Mouse (Mus musculus): Measurements from ENCODE around the gene Sumo1. TPM values are rescaled to one million over a fixed set of nuclear protein-coding genes. Genes with fewer than 3 reads are reported as not detected.

Gene Sumo1
- polyA plus RNA-seq, 1 experiment, result 140 TPM

GRCm38 (mm10) chr1:59579327-59579726, 91.3 kb downstream of the Sumo1 start:
- H3K4me1 ChIP-seq (ENCODE audit: control insufficient read depth, insufficient read depth, low read length), result no peaks in the 10 kb centered on the region
- WGBS, result 82% methylated on average over 5 of the region's 5 CpGs
- no peak overlapping the region for H3K4me3 ChIP-seq (replicated peaks; ENCODE audit: control insufficient read depth, low read depth, low read length)
- H3K27ac ChIP-seq (ENCODE audit: control insufficient read depth, insufficient read depth, low read depth, low read length, poor library complexity), result no peak overlapping the region
- TF ChIP-seq POLR2A (IDR thresholded peaks at IDR 0.05; ENCODE audit: borderline replicate concordance, control insufficient read depth, low read depth, low read length), result no peak
- TF ChIP-seq CTCF (IDR thresholded peaks at IDR 0.05; ENCODE audit: control insufficient read depth, insufficient read depth, low read length), result no peak

DNA sequence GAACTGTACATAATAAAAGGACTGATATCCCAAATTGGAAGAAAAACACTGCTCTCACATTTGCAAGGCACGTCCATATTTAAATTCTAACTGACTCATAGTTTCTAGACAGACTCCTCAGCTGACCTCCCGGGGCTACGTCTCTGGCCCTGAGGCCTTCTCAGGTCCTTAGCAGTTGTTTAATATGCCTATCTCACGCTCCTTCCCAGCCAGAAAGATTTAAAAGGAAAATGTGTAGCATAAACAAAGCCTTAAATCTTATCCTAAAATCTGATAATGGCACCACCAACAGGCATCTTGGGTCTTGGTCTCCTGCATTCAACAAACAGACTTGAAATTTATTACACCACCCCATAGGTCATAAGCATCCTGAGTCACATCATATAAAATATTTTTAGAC, 91.9 kb downstream of the Sumo1 start:
- Histone ChIP-seq H3K4me3 (replicated peaks; ENCODE audit: control insufficient read depth, low read depth, low read length) (no peak overlapping the region), H3K4me1 (ENCODE audit: control insufficient read depth, insufficient read depth, low read length) (no peaks in the 10 kb centered on the region), H3K27ac (ENCODE audit: control insufficient read depth, insufficient read depth, low read depth, low read length, poor library complexity) (no peak overlapping the region)
- 76% methylated on average over 4 of the region's 4 CpGs for WGBS
- TF ChIP-seq CTCF (IDR thresholded peaks at IDR 0.05; ENCODE audit: control insufficient read depth, insufficient read depth, low read length) (no peak), POLR2A (IDR thresholded peaks at IDR 0.05; ENCODE audit: borderline replicate concordance, control insufficient read depth, low read depth, low read length) (no peak)

- Histone ChIP-seq H3K27ac (ENCODE audit: control insufficient read depth, insufficient read depth, low read depth, low read length, poor library complexity) (no peak overlapping the region), H3K4me1 (ENCODE audit: control insufficient read depth, insufficient read depth, low read length) (no peaks in the 10 kb centered on the region; the same call in 1 of the 2 replicates), H3K4me3 (replicated peaks; ENCODE audit: control insufficient read depth, low read depth, low read length) (no peak overlapping the region)
- WGBS, result 67% methylated on average over 21 of the region's 21 CpGs
- TF ChIP-seq CTCF (IDR thresholded peaks at IDR 0.05; ENCODE audit: control insufficient read depth, insufficient read depth, low read length) (no peak), POLR2A (IDR thresholded peaks at IDR 0.05; ENCODE audit: borderline replicate concordance, control insufficient read depth, low read depth, low read length) (no peak)
Measured at GRCm38 (mm10) chr1:59574262-59575187, 96.1 kb downstream of the Sumo1 start.

DNA sequence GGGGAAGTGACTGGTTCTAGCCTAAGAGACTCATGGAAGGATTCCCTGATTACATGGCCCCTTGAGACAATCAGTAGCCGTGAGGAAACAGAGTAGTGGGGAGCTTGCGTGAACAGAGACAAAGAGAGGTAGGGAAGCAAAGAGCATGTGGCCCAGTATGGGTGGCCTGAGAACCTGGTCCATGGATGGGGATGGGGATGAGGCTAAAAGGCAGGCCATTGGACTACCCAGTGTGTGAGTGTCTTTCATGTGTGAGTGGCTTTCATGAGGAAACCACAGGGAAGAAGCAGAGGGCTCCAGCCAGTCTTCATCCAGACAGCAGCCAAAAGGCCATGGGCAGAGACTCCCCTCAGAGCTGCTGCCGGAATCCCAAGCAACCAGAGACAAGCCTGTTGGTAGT, 96.8 kb downstream of the Sumo1 start:
- no peak for TF ChIP-seq POLR2A (IDR thresholded peaks at IDR 0.05; ENCODE audit: borderline replicate concordance, control insufficient read depth, low read depth, low read length)
- TF ChIP-seq CTCF (IDR thresholded peaks at IDR 0.05; ENCODE audit: control insufficient read depth, insufficient read depth, low read length), result no peak
- WGBS, result 71% methylated on average over 3 of the region's 3 CpGs

GRCm38 (mm10) chr1:59571502-59571901, 99.1 kb downstream of the Sumo1 start:
- WGBS, result 50% methylated on average over 3 of the region's 3 CpGs
- H3K27ac ChIP-seq (ENCODE audit: control insufficient read depth, insufficient read depth, low read depth, low read length, poor library complexity), result no peak overlapping the region
- TF ChIP-seq CTCF (IDR thresholded peaks at IDR 0.05; ENCODE audit: control insufficient read depth, insufficient read depth, low read length) (no peak), POLR2A (IDR thresholded peaks at IDR 0.05; ENCODE audit: borderline replicate concordance, control insufficient read depth, low read depth, low read length) (no peak)
- H3K4me1 ChIP-seq (ENCODE audit: control insufficient read depth, insufficient read depth, low read length), result no peaks in the 10 kb centered on the region; the same call in 1 of the 2 replicates
- H3K4me3 ChIP-seq (replicated peaks; ENCODE audit: control insufficient read depth, low read depth, low read length), result no peak overlapping the region

More for the DNA sequence above, 96.8 kb downstream of the Sumo1 start:
- Histone ChIP-seq H3K4me1 (ENCODE audit: control insufficient read depth, insufficient read depth, low read length) (no peaks in the 10 kb centered on the region; the same call in 1 of the 2 replicates), H3K27ac (ENCODE audit: control insufficient read depth, insufficient read depth, low read depth, low read length, poor library complexity) (no peak overlapping the region), H3K4me3 (replicated peaks; ENCODE audit: control insufficient read depth, low read depth, low read length) (no peak overlapping the region)

DNA sequence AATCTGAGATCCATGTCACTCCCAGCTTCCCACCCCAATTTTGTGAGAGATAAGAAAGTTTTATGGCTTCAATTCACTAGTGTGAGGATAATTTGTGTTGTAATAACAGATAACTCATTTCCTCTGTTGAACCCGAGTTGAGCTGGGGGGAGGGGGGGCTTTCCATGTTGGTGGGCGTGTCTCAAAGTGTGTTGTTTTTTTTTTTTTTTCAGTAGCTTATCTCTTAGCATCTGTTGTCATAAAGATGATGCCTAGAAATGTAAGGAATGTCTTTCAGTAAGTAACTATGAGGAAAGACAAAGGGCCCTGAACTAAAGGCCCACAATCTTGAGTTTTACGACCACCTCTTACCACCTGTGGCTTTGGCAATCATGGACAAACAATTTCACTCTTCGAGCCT, 99.9 kb downstream of the Sumo1 start:
- TF ChIP-seq POLR2A (IDR thresholded peaks at IDR 0.05; ENCODE audit: borderline replicate concordance, control insufficient read depth, low read depth, low read length), result no peak
- no peak for TF ChIP-seq CTCF (IDR thresholded peaks at IDR 0.05; ENCODE audit: control insufficient read depth, insufficient read depth, low read length)
- no peak overlapping the region for H3K4me3 ChIP-seq (replicated peaks; ENCODE audit: control insufficient read depth, low read depth, low read length)
- no peak overlapping the region for H3K27ac ChIP-seq (ENCODE audit: control insufficient read depth, insufficient read depth, low read depth, low read length, poor library complexity)
- WGBS, result 46% methylated on average over 4 of the region's 4 CpGs
- H3K4me1 ChIP-seq (ENCODE audit: control insufficient read depth, insufficient read depth, low read length), result no peaks in the 10 kb centered on the region; the same call in 1 of the 2 replicates

GRCm38 (mm10) chr1:59569301-59569700, 101.3 kb downstream of the Sumo1 start:
- Histone ChIP-seq H3K4me3 (replicated peaks; ENCODE audit: control insufficient read depth, low read depth, low read length) (no peak overlapping the region), H3K27ac (ENCODE audit: control insufficient read depth, insufficient read depth, low read depth, low read length, poor library complexity) (no peak overlapping the region), H3K4me1 (ENCODE audit: control insufficient read depth, insufficient read depth, low read length) (no peaks in the 10 kb centered on the region; the same call in 1 of the 2 replicates)
- no peak for TF ChIP-seq CTCF (IDR thresholded peaks at IDR 0.05; ENCODE audit: control insufficient read depth, insufficient read depth, low read length)
- TF ChIP-seq POLR2A (IDR thresholded peaks at IDR 0.05; ENCODE audit: borderline replicate concordance, control insufficient read depth, low read depth, low read length), result no peak
- WGBS, result 78% methylated on average over 5 of the region's 5 CpGs

DNA sequence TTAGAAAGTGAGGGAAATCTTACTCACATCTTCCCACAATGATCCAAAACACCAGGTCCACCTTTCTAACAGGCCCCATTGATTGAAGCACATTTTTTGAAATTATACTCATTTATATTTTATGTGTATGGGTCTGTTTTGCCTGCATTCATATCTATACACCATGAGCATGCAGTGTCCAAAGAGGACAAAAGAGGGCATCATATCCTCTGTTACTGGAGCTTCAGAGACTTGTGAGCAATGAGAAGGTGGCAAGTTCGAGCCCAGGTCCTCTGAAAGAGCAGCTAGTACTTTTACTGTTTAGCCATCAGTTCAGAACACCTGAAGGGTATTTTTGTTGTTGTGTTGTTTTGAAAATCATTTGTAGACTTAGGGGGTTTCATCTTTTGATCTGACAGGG, 102.4 kb downstream of the Sumo1 start:
- no peaks in the 10 kb centered on the region; the same call in 1 of the 2 replicates for H3K4me1 ChIP-seq (ENCODE audit: control insufficient read depth, insufficient read depth, low read length)
- WGBS, result 63% methylated on average over 1 of the region's 1 CpGs
- TF ChIP-seq POLR2A (IDR thresholded peaks at IDR 0.05; ENCODE audit: borderline replicate concordance, control insufficient read depth, low read depth, low read length) (no peak), CTCF (IDR thresholded peaks at IDR 0.05; ENCODE audit: control insufficient read depth, insufficient read depth, low read length) (no peak)
- H3K27ac ChIP-seq (ENCODE audit: control insufficient read depth, insufficient read depth, low read depth, low read length, poor library complexity), result no peak overlapping the region
- H3K4me3 ChIP-seq (replicated peaks; ENCODE audit: control insufficient read depth, low read depth, low read length), result no peak overlapping the region
